Mouse (Mus musculus): ENCODE measurements around the gene Tnfaip1.
"Not testable (repeated sequence)": the region's sequence is repeated elsewhere in the genome, so short reads cannot be mapped to it uniquely, and the experiment has no call there.

The Tnfaip1 gene

DNA sequence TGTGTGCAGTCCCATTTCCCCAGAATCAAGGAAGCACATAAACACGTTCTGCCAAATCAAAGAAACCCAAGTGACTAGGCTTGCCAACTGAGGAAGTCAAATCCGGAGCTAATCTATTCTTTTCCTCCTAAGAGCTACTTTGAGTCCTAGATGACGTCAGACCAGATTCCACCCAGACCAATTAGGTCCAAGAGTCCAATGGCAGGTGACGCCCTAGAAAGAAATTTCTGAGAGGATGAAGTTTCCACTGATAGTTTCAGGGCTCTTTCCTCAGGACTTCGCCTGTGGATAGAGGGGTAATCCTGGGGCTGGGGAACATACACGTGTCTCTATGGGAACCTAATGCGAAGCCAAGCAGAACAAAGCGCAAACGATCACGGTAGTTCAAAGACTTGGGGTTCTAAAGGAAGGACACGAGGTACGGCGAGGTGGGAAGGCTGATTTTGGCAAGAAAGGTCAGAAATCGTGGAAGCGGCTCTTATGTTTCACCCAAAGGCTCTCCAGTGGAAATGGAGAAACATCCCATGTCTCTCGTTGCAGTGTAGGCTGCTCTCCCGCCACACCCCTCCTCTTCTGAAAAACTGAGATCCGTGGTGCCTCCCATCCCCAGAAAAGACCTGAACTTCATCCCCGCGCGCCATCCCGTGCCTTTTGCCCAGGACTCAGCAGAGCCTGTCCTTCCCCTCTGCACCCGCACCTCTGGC is 604 bp downstream of the Tnfaip1 start:
- DNase-seq: no peak

- DNase-seq: no peak
These were observed 1.6 kb downstream of the Tnfaip1 start for GRCm38 (mm10) chr11:78534516-78534915.

- DNase-seq: not testable (repeated sequence)
These were observed 4.6 kb downstream of the Tnfaip1 start for GRCm38 (mm10) chr11:78531515-78531914.

GRCm38 (mm10) chr11:78531046-78531445 is 5.1 kb downstream of the Tnfaip1 start:
- DNase-seq: no peak

DNA sequence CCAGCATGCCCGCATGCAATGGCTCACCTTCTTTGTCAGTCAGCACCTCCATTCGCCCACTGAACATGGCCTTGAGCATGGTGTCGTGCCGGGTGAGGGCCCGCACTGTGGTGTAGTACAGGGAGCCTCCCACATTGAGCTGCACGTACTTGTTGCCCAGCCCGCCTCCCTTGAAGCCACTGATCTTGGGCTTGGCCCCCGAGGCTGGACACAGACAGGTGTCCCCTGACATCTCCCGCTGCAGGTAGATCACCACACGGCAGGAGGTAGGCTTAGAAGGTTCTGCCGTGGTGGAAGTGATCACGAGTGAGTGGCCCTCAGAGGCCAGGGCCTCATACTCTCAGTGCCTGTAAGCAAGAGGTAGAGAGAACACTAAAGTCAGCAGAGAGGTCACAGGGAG is 6.1 kb downstream of the Tnfaip1 start:
- no peak for DNase-seq

DNA sequence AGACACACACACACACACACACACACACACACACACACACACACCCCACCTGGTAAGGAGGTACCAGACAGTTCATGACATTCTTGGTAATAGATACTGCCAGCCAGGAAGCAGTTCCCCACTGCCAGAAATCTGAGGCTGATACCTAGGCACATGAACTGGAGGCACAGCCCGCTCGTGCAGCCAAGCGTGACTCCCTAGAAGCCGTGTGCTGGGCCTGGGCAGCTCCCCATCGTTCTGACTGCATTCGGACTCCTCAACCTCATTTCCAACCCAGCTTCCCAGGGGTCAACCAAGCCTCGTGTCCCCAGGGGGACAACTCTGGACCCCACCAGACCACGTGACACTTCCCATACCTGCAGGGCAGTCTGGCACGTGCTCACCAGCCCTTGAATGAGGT is 7.4 kb downstream of the Tnfaip1 start:
- no peak for DNase-seq

GRCm38 (mm10) chr11:78524838-78525237 is 11.3 kb downstream of the Tnfaip1 start:
- DNase-seq: no peak

DNA sequence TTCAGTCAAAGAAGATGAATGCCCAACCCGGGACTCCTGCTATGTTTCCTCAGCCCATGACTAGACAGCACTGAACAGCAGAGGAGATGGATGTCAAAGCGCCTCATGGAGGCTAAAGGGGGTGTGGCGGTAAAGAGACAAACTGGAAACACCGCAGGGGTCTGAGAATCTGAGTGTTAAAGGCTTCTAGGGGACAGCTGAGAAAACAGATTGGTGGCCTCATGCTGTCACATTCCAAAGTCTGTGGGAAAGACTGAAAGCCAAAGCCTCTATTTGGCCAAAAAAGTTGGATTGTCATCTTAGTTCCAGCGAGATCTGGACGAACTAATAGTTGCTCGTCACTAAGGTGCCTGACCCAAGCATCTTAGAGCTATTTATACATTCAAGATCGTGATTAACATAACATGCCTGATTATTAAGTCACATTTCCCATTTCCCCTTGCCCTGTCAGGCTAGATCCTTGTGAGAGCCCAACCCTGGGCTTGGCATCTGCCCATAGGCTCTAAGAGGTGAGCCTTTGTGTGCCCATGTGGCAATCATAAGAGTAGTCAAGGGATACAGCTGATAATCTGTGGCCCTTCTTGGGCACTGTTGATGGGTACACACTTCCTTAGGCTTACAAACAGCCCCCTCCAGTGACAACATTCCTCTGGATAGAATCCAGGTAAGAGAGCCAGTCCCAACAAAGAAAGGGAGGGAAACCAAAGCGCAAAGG is 12.7 kb downstream of the Tnfaip1 start:
- no peak for DNase-seq

DNA sequence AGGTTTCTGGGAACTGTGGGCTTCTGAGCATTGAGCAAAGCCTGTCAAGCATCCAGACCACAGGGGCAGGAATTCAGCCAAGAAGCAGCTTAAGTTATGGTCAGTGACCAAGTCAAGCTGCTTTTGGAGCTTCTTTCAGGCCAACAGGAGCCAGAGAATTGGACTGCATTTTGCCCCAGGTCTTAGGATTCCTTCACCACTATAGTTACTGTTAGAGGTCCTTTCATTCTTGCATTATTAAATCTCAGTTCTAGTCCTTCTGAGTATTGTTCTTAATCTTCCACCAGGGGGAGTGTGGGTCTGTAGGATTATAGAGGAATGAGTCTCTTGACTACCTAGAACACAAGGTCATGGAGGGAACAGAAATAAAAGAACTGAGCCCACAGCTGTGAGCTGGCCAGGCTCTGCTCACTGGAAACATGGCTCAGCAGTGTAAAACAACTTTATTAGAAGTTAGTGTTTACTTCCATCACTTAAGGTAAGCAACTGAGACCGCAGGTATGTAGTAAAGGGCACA is 13.6 kb downstream of the Tnfaip1 start:
- DNase-seq: no peak

DNA sequence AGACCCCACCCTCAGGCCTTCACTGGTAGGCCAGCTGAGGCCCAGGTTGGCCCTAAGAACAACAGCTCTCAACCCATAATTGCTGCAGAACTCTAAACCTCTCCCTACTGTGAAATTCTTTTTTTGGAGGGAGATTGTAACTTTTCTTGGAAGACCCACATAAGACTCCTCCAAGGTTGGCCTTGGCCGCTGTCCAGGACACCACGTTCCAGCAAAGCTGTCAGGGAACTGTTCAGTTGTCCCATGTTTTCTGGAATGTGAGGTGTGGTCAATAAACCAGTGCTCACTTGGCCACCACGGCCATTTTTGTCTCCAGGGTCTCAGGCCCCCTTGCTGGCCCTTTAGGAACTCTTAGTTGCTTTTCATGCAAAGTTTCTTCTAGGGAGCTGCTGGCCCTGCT is 14.3 kb downstream of the Tnfaip1 start:
- DNase-seq: no peak

- no peak for DNase-seq
These were observed 17.2 kb downstream of the Tnfaip1 start for GRCm38 (mm10) chr11:78518931-78519330.

DNA sequence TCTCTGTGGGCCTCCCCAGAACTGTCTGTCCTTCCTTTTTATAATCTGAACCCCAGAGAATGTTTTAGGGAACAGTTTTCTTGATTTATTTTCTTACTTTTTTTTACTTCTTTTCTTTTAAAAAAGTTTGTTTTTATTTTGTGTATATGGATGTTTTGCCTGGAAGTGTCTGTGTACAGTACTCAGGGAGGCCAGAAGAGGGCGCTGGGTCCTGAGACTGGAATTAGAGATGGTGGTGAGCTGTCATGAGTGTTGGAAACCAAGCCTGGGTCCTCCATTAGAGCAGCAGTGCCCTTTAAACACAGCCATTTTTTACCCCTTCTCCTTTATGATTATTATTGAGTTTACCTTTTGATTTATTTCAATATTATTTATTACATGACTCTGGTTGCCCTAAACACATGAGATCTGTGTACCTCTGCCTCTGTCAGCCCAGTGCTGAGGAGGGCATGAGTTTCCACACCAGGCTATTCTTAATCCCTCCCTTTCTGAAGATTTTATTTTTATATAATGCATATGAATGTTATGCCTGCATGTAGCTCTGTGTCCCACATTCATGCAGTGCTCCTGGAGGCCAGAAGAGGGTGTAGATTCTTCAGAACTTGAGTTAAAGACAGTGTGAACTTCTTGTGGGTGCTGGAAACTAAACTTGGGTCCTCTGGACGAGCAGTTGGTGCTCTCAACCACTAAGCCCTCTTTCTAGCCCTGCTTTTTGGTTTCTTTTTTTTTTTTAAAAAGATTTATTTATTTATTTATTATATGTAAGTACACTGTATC is 20.4 kb downstream of the Tnfaip1 start:
- DNase-seq: peak; percentile 39

DNA sequence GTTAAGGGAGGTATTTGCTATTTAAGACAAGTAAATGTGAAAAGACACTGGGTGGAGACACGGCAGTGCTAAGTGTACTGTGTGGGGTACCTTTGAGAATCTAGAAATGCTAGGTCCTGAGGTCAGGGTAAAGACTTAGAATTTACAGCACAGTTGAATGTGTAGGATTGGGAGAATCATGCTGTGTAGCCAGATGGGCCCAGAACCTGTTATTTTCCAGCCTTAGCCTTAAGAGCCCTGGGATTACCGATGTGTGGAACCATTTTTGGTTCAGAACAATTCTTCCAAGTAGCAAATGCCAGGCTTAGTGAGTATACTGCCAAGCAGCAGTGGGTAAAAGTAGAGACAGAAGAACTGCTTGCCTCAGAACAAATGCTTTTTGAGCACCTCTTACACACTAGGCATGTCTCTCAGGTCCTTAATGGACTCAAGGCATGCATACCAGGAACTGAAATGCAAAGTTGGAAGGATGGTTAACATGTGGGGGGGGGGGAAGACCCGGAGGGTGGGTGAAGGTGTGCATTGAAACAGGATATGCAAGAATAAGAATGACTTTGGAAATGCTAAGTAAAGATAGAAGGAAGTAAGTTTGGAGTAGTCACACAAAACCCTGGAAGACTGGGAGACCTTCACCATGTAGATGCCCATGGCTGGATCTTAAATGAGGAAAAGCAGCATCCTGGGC is 22.9 kb downstream of the Tnfaip1 start:
- DNase-seq: no peak

DNA sequence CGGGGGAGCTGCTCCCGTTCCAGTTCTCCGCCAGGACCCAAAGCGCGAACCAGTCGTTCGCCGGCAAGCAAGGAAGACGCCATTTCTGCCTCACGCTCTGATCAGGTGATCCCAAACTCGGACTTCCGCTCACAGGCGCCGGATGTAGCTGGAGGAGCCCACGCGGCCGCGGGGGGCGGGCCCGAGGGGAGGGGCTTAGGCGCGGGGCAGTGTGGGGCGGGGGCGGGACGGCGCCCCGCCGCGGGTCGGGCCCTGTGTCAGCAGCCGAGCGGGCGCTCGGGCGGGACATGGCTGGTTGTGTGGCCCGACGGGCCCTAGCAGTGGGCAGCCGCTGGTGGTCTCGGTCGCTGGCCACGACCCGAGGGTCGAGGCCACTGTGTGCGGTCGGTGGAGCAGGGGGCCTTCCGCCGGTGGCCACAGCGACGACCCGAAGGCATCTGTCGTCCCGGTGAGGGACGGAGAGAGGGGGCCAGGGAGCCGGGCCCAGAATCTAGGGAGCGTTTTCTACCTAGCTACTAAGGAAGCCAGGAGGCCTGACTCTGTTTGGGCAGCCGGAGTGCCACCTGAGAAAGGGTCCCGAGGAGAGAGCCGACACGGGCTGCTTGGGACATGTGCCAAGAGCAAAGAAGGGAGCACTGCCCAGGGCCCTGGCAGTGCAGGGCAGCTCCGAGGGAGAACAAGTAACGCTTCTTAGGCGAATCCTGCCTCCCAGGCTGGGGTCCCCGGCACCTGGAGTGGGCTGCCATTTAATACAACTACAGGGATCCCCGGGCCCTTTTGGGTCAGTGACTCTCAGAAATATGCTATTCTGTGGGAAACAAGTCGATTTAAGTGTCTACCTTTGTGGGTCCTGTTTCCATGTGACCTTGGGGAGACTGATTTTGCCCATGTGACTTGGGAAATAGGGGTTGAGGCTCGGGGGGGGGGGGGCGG is 23.8 kb downstream of the Tnfaip1 start, which contains the start of the genes Tmem199 and Poldip2:
Tmem199 (minus strand) TSS at position 148 of the 933 bp plus-strand sequence.
Poldip2 (plus strand) TSS at position 169 of the 933 bp plus-strand sequence.
- DNase-seq: peak; percentile 92

- no peak for DNase-seq
These were observed 27.0 kb downstream of the Tnfaip1 start for GRCm38 (mm10) chr11:78509148-78509547.

- DNase-seq: no peak
These were observed 30.7 kb downstream of the Tnfaip1 start for GRCm38 (mm10) chr11:78505430-78505829.

- no peak for DNase-seq
These were observed 33.1 kb downstream of the Tnfaip1 start, which contains the start of gene Sebox for GRCm38 (mm10) chr11:78502909-78503650. Gene Sebox, plus strand, starts transcription at chr11:78503447.

GRCm38 (mm10) chr11:78501529-78501928 is 34.6 kb downstream of the Tnfaip1 start:
- no peak for DNase-seq

- peak; percentile 35 for DNase-seq
These were observed 35.4 kb downstream of the Tnfaip1 start for GRCm38 (mm10) chr11:78500623-78501202.

DNA sequence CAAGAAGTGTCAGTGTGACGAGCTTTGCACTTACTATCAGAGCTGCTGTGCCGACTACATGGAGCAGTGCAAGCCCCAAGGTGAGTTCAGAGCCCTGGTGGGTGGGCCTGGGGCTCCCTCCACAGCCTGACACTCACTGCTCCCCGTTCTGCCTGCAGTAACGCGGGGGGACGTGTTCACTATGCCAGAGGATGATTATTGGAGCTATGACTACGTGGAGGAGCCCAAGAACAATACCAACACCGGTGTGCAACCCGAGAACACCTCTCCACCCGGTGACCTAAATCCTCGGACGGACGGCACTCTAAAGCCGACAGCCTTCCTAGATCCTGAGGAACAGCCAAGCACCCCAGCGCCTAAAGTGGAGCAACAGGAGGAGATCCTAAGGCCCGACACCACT is 36.6 kb downstream of the Tnfaip1 start:
- no peak for DNase-seq
